ENCODE assay signal across 8 mouse cellular contexts in genomic region chr11:52001341-52001740, GRCm38 (mm10). TPM values are rescaled to one million over a fixed set of nuclear protein-coding genes. Genes with fewer than 3 reads are reported as not detected.
A peak's percentile ranks its signal among the peaks of the same experiment; 100 is the strongest.
DNase-seq lines count a peak whose midpoint lies in the region; ATAC-seq lines count a peak whose summit lies in the region.

No protein-coding gene starts in this region.

- WGBS in heart, embryonic 11.5 days (ENCODE audit: insufficient replicate concordance), result 60% methylated on average over 10 of the region's 10 CpGs
- 74% methylated on average over 10 of the region's 10 CpGs for WGBS in limb, embryonic 11.5 days
- 64% methylated on average over 10 of the region's 10 CpGs for WGBS in stomach, embryonic 16.5 days

- ATAC-seq in heart, embryonic 11.5 days (replicated peaks; ENCODE audit: insufficient number of reproducible peaks, low FRiP score, low TSS enrichment), result no peak
- no peak for ATAC-seq in limb, embryonic 11.5 days (ENCODE audit: insufficient number of reproducible peaks, low FRiP score, low TSS enrichment, low read depth)
- no peak for ATAC-seq in stomach, embryonic 16.5 days (ENCODE audit: insufficient read depth, low FRiP score)
- ATAC-seq in monocyte, adult 5-6 weeks (replicated peaks; ENCODE audit: insufficient number of reproducible peaks, low FRiP score, low TSS enrichment, poor library complexity, severe bottlenecking), result no peak

- H3K4me3 ChIP-seq in heart, embryonic 11.5 days (ENCODE audit: low read depth, low read length), result 0 out of 2 replicates have a peak overlapping the region, but pooled peaks have one; percentile 99
- H3K4me3 ChIP-seq in limb, embryonic 11.5 days (ENCODE audit: low read depth, low read length), result 0 out of 2 replicates have a peak overlapping the region, but pooled peaks have one; percentile 96
- peak overlapping the region; percentile 97; the same call in 1 of the 2 replicates for H3K4me3 ChIP-seq in stomach, embryonic 16.5 days (replicated peaks; ENCODE audit: low read length)

- H3K9me3 ChIP-seq in heart, embryonic 11.5 days (replicated peaks; ENCODE audit: control insufficient read depth, low read length), result no peaks in the 10 kb centered on the region
- H3K9me3 ChIP-seq in limb, embryonic 11.5 days (ENCODE audit: control insufficient read depth, low read length), result no peaks in the 10 kb centered on the region
- no peaks in the 10 kb centered on the region for H3K9me3 ChIP-seq in stomach, embryonic 16.5 days (replicated peaks; ENCODE audit: control insufficient read depth, low read length)

- H3K4me2 ChIP-seq in heart, embryonic 11.5 days, result peak overlapping the region; percentile 83
- peak overlapping the region; percentile 41 for H3K4me2 ChIP-seq in limb, embryonic 11.5 days (ENCODE audit: low read depth, severe bottlenecking)
- H3K4me2 ChIP-seq in stomach, embryonic 16.5 days (ENCODE audit: low read depth, low read length), result peak overlapping the region; percentile 63

- H3K36me3 ChIP-seq in heart, embryonic 11.5 days (ENCODE audit: control insufficient read depth, insufficient read depth, low read length), result peaks cover 4% of the 10 kb centered on the region; the same call in 1 of the 2 replicates
- peaks cover 10% of the 10 kb centered on the region; the same call in 1 of the 2 replicates for H3K36me3 ChIP-seq in limb, embryonic 11.5 days (ENCODE audit: control insufficient read depth, insufficient read depth, low read length)
- H3K36me3 ChIP-seq in stomach, embryonic 16.5 days (ENCODE audit: control insufficient read depth, insufficient read depth, low read length), result 0 out of 2 replicates have a peak, but pooled peaks cover 6% of the 10 kb centered on the region

- peak overlapping the region; percentile 47; the same call in 1 of the 2 replicates for H3K9ac ChIP-seq in heart, embryonic 11.5 days (ENCODE audit: low read depth, low read length)
- H3K9ac ChIP-seq in limb, embryonic 11.5 days (ENCODE audit: low read length), result no peak overlapping the region
- H3K9ac ChIP-seq in stomach, embryonic 16.5 days (ENCODE audit: low read length), result peak overlapping the region; percentile 31

- H3K4me1 ChIP-seq in heart, embryonic 11.5 days (ENCODE audit: control insufficient read depth, insufficient read depth, low read length), result peaks cover 10% of the 10 kb centered on the region
- peaks cover 7% of the 10 kb centered on the region; the same call in 1 of the 2 replicates for H3K4me1 ChIP-seq in limb, embryonic 11.5 days (ENCODE audit: control insufficient read depth, insufficient read depth, low read length)
- peaks cover 33% of the 10 kb centered on the region for H3K4me1 ChIP-seq in stomach, embryonic 16.5 days (ENCODE audit: control insufficient read depth, insufficient read depth, low read length)

- H3K27ac ChIP-seq in heart, embryonic 11.5 days (ENCODE audit: low read depth, low read length), result 0 out of 2 replicates have a peak overlapping the region, but pooled peaks have one; percentile 51
- H3K27ac ChIP-seq in limb, embryonic 11.5 days (replicated peaks; ENCODE audit: low read depth, low read length), result peak overlapping the region; percentile 48; the same call in 1 of the 2 replicates
- H3K27ac ChIP-seq in stomach, embryonic 16.5 days (ENCODE audit: low read length), result peak overlapping the region; percentile 89

- intact Hi-C loops in heart, postnatal 25 days (cut with DNase I), result loop anchor here (5.0 to 10.0 kb wide), 2 partner anchors 231 to 377 kb away; partner anchors contain the start of gene Skp1a

- DNase-seq in heart, postnatal 25 days (ENCODE audit: low spot score), result no peak
- DNase-seq in thymus, postnatal 14 days, result peak; percentile 15
- no peak for DNase-seq in thymus, postnatal 10 days (ENCODE audit: low spot score in 2 of 2)
- no peak for DNase-seq in limb, embryonic 11.5 days (ENCODE audit: low spot score)
- no peak for DNase-seq in layer of hippocampus, postnatal 36 days

- no peaks in the 10 kb centered on the region for H3K27me3 ChIP-seq in heart, embryonic 11.5 days (ENCODE audit: control insufficient read depth, insufficient read depth, low read length)
- no peaks in the 10 kb centered on the region for H3K27me3 ChIP-seq in limb, embryonic 11.5 days (ENCODE audit: control insufficient read depth, insufficient read depth, low read length)
- H3K27me3 ChIP-seq in stomach, embryonic 16.5 days (ENCODE audit: control insufficient read depth, insufficient read depth, low read length), result no peaks in the 10 kb centered on the region

RNA-seq across cellular contexts. Expression of gene Ube2b, which starts 0.8 kb away (rescaled TPM):
- polyA plus RNA-seq in heart, embryonic 11.5 days (2014; fragmentation: Nextera tagmentation; extraction: Ambion mirVana), result 163 and 172 TPM in 2 replicates
- total RNA-seq in heart, postnatal 25 days (2021), result 100 to 1,000 TPM; 256 to 295 TPM
- polyA plus RNA-seq in limb, embryonic 11.5 days (2014; fragmentation: Nextera tagmentation; extraction: Ambion mirVana), result 170 and 191 TPM in 2 replicates
- 192 and 223 TPM in 2 replicates for polyA plus RNA-seq in stomach, embryonic 16.5 days (2015; fragmentation: Nextera tagmentation; extraction: Ambion mirVana)
- 158 to 210 TPM (median 163 TPM) in 3 replicates for total RNA-seq in monocyte, adult 5-6 weeks (2017)
- total RNA-seq in layer of hippocampus, postnatal 36 days (2021), result 100 to 1,000 TPM; 205 to 208 TPM

RNA-seq across cellular contexts. Expression of gene Cdkl3, which starts 2.7 kb away (rescaled TPM):
- 9.1 and 9.9 TPM in 2 replicates for polyA plus RNA-seq in heart, embryonic 11.5 days (2014; fragmentation: Nextera tagmentation; extraction: Ambion mirVana)
- total RNA-seq in heart, postnatal 25 days (2021), result 1 to 10 TPM; 3.8 to 4.1 TPM
- polyA plus RNA-seq in limb, embryonic 11.5 days (2014; fragmentation: Nextera tagmentation; extraction: Ambion mirVana), result 9.6 and 13.3 TPM in 2 replicates
- polyA plus RNA-seq in stomach, embryonic 16.5 days (2015; fragmentation: Nextera tagmentation; extraction: Ambion mirVana), result 5.2 and 6.7 TPM in 2 replicates
- total RNA-seq in monocyte, adult 5-6 weeks (2017), result 2.7 to 7.1 TPM (median 3.7 TPM) in 3 replicates
- total RNA-seq in layer of hippocampus, postnatal 36 days (2021), result 10 to 100 TPM; 15.0 to 19.8 TPM

RNA-seq across cellular contexts. Expression of gene Cdkn2aipnl, which starts 33.9 kb away (rescaled TPM):
- 78.3 and 82.1 TPM in 2 replicates for polyA plus RNA-seq in heart, embryonic 11.5 days (2014; fragmentation: Nextera tagmentation; extraction: Ambion mirVana)
- total RNA-seq in heart, postnatal 25 days (2021), result 10 to 100 TPM in 1 of 2 experiments, 1 to 10 TPM in 1; 8.8 to 10.5 TPM
- polyA plus RNA-seq in limb, embryonic 11.5 days (2014; fragmentation: Nextera tagmentation; extraction: Ambion mirVana), result 129 and 139 TPM in 2 replicates
- polyA plus RNA-seq in stomach, embryonic 16.5 days (2015; fragmentation: Nextera tagmentation; extraction: Ambion mirVana), result 81.2 and 82.5 TPM in 2 replicates
- 45.8 to 58.1 TPM (median 49.2 TPM) in 3 replicates for total RNA-seq in monocyte, adult 5-6 weeks (2017)
- 10 to 100 TPM; 32.7 to 33.4 TPM for total RNA-seq in layer of hippocampus, postnatal 36 days (2021)
